Mouse (Mus musculus) left cerebral cortex, postnatal 14 days (tissue): ENCODE data around the gene Erich6. TPM values are rescaled to one million over a fixed set of nuclear protein-coding genes. Genes with fewer than 3 reads are reported as not detected.

Experiments used
- DNase-seq, 2 experiments: peaks; one replicate each; pipeline ENCODE4 v3.0.0; 2021 to 2022; ENCODE audit warnings: low spot score in 2 of 2, mixed read lengths in 1 of 2
- intact Hi-C: fragments of 180-260 bp; cut with DNase I; formaldehyde crosslinking; loops from one replicate; pipeline ENCODE4 v1.15.1; 2025
- total RNA-seq, 2 experiments: library from RNA; stranded (reverse); gene quantifications; 2 replicates each; pipeline ENCODE4 v1.2.3; 2021

Gene Erich6
- total RNA-seq, 2 experiments from 2014 or later = 0.89 to 1.6 TPM

- no peak for DNase-seq
- intact Hi-C loops = loop anchor here (10.0 kb wide), 1 partner anchor 124 kb away; the partner anchor contains the start of gene Siah2
Observed at GRCm38 (mm10) chr3:58570821-58571220, 66.2 kb downstream of the Erich6 start.

Other genes starting within 250 kb of the Erich6 start
- gene Tsc22d2, start 222.5 kb downstream of the Erich6 start, total RNA-seq = 10 to 100 TPM; 34.7 to 35.6 TPM
- gene Eif2a, start 111.4 kb downstream of the Erich6 start, total RNA-seq = 10 to 100 TPM; 43.4 to 44.1 TPM
- 10 to 100 TPM; 24.7 to 26.8 TPM for gene Serp1, start 111.3 kb downstream of the Erich6 start, total RNA-seq
- 100 to 1,000 TPM; 166 to 173 TPM for gene Selenot, start 60.6 kb downstream of the Erich6 start, total RNA-seq
- 10 to 100 TPM; 18.5 to 20.8 TPM for gene Siah2, start 55.2 kb upstream of the Erich6 start, total RNA-seq
- gene Mindy4b-ps, start 185.1 kb upstream of the Erich6 start, total RNA-seq = 1 to 10 TPM in 1 of 2 experiments, under 1 TPM in 1; 0.80 to 2.7 TPM
- gene Clrn1, start 248.1 kb upstream of the Erich6 start, total RNA-seq = 1 to 10 TPM; 1.0 to 2.2 TPM